Mouse (Mus musculus) hindbrain, postnatal 0 days (tissue): ENCODE measurements around the gene H2-DMb2. TPM values are rescaled to one million over a fixed set of nuclear protein-coding genes. Genes with fewer than 3 reads are reported as not detected.

Experiments used
- ATAC-seq: fragments of 200-750 bp; cut with Nextera tagmentation; 2 replicates; pipeline ENCODE4 v1.8.0; 2017; ENCODE audit warnings: mild to moderate bottlenecking, moderate TSS enrichment, moderate library complexity
- DNase-seq: peaks from one replicate; pipeline ENCODE4 v3.0.0-alpha.2; 2015; ENCODE audit warnings: low spot score
- H3K27ac ChIP-seq: fragments of 300-500 bp; sonication (generic); 2 replicates; pipeline ENCODE4 v1.5.1; 2014; ENCODE audit warnings: mild to moderate bottlenecking
- H3K27me3 ChIP-seq: fragments of 300-500 bp; sonication (generic); 2 replicates; pipeline ENCODE4 v1.6.1; 2014; ENCODE audit warnings: low read length, mixed read lengths; ENCODE audit not compliant: insufficient read depth
- H3K36me3 ChIP-seq: fragments of 300-500 bp; sonication (generic); 2 replicates; pipeline ENCODE4 v1.6.1; 2014; ENCODE audit warnings: low read length, mixed read lengths; ENCODE audit not compliant: insufficient read depth
- H3K4me1 ChIP-seq: fragments of 300-500 bp; sonication (generic); 2 replicates; pipeline ENCODE4 v1.6.1; 2014; ENCODE audit warnings: antibody characterized with exemption, low read length, mixed read lengths; ENCODE audit not compliant: insufficient read depth
- H3K4me2 ChIP-seq: fragments of 300-500 bp; sonication (generic); 2 replicates; pipeline ENCODE4 v1.6.1; 2014; ENCODE audit warnings: low read depth, mild to moderate bottlenecking, low read length, moderate library complexity, mixed read lengths
- H3K4me3 ChIP-seq: fragments of 300-500 bp; sonication (generic); 2 replicates; pipeline ENCODE4 v1.5.1; 2014; ENCODE audit warnings: low read length
- H3K9ac ChIP-seq: fragments of 300-500 bp; sonication (generic); replicated peaks from 2 replicates; pipeline ENCODE4 v1.6.1; 2014; ENCODE audit warnings: mild to moderate bottlenecking, low read length, moderate library complexity, mixed read lengths
- H3K9me3 ChIP-seq: fragments of 300-500 bp; sonication (generic); 2 replicates; pipeline ENCODE4 v1.6.1; 2016; ENCODE audit warnings: low read length, mixed read lengths
- CTCF ChIP-seq: IDR thresholded peaks from 2 replicates; pipeline ENCODE4 v1.5.1; 2016; ENCODE audit warnings: antibody characterized with exemption, control low read depth, low read depth
- WGBS: fragments of 180-500 bp; shearing (Covaris S2); extraction: QIAGEN DNeasy Blood & Tissue Kit; methylation state at CpG from one replicate; pipeline ENCODE4 v1.1.7; 2014; 5-methylcytosine and 5-hydroxymethylcytosine counted together
- polyA plus RNA-seq: library from polyadenylated mRNA; unstranded; fragments of >200 nt; fragmentation: Nextera tagmentation; extraction: Ambion mirVana; gene quantifications from 2 replicates; pipeline ENCODE4 v1.2.1, GENCODE M21; 2015
- total RNA-seq: library from RNA; depleted of rRNA; stranded (reverse); fragments of >200 nt; gene quantifications from 2 replicates; pipeline ENCODE4 v1.2.3, GENCODE M21; 2014

Gene H2-DMb2
- total and polyA plus RNA-seq, 2 experiments from 2014 or later: 0.16 to 0.58 TPM

DNA sequence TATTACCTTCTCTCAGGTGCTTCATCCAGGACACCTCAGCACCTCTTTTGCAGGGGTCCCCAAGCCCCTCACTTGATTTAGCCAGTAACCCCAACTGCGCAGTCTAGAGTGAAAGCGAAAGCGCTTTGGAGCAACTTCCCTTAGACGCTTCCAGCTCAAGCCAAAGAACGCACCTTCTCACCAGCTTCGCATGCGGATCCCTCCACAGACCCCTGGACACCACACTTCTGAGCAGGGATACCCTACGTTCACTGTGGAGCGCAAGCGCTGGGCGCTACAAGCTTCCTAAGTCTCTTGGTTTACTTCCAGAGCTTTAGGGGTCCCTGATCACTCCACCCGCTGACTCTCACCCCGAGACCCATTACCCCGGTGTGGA, 43.8 kb downstream of the H2-DMb2 start:
- H3K27ac ChIP-seq: peak overlapping the region; percentile 41; the same call in 1 of the 2 replicates

GRCm38 (mm10) chr17:34187261-34187916, 44.3 kb downstream of the H2-DMb2 start, which contains the start of the genes Tap1 and Psmb9:
Gene Tap1 (plus strand): TSS chr17:34187553.
Gene Psmb9 (minus strand): TSS chr17:34187764.
- ATAC-seq (peak; percentile 97), DNase-seq (peak; percentile 97)
- H3K4me2 ChIP-seq: peak within 1 kb of the TSS; percentile 91
- H3K4me1 ChIP-seq: no peaks in the 10 kb centered on the region
- WGBS: under 1% methylated on average over 46 of the region's 46 CpGs
- no peak for TF ChIP-seq CTCF
- peak within 1 kb of the TSS; percentile 41; the same call in 1 of the 2 replicates for H3K27ac ChIP-seq
- H3K4me3 ChIP-seq: peak within 1 kb of the TSS; percentile 53
- H3K9ac ChIP-seq: peak within 1 kb of the TSS; percentile 62
- H3K27me3 ChIP-seq: peaks cover 26% of the 10 kb centered on the region
- H3K36me3 ChIP-seq: no peaks in the 10 kb centered on the region
- H3K9me3 ChIP-seq: no peaks in the 10 kb centered on the region

More for the DNA sequence above, 43.8 kb downstream of the H2-DMb2 start:
- DNase-seq (peak; percentile 17), ATAC-seq (peak; percentile 50; the same call in 1 of the 2 replicates)
- peak overlapping the region; percentile 53 for H3K4me3 ChIP-seq
- peaks cover 20% of the 10 kb centered on the region for H3K27me3 ChIP-seq
- TF ChIP-seq CTCF: no peak
- no peaks in the 10 kb centered on the region for H3K4me1 ChIP-seq
- no peaks in the 10 kb centered on the region for H3K36me3 ChIP-seq
- H3K9me3 ChIP-seq: no peaks in the 10 kb centered on the region
- H3K9ac ChIP-seq: peak overlapping the region; percentile 37; the same call in 1 of the 2 replicates
- peak overlapping the region; percentile 91 for H3K4me2 ChIP-seq
- 3% methylated on average over 14 of the region's 14 CpGs for WGBS

- Histone ChIP-seq H3K27ac (peak overlapping the region; percentile 41; the same call in 1 of the 2 replicates), H3K4me3 (peak overlapping the region; percentile 53), H3K4me1 (no peaks in the 10 kb centered on the region), H3K9me3 (no peaks in the 10 kb centered on the region), H3K36me3 (no peaks in the 10 kb centered on the region), H3K9ac (peak overlapping the region; percentile 62), H3K27me3 (peaks cover 26% of the 10 kb centered on the region), H3K4me2 (peak overlapping the region; percentile 91)
- no peak for TF ChIP-seq CTCF
- ATAC-seq (peak; percentile 15; the same call in 1 of the 2 replicates), DNase-seq (no peak)
- 6% methylated on average over 20 of the region's 20 CpGs for WGBS
These were observed 44.9 kb downstream of the H2-DMb2 start for GRCm38 (mm10) chr17:34188010-34188409.

- TF ChIP-seq CTCF: no peak
- no peak overlapping the region for H3K4me3 ChIP-seq
- DNase-seq (no peak), ATAC-seq (no peak)
- 80% methylated on average over 6 of the region's 6 CpGs for WGBS
- H3K27me3 ChIP-seq: peaks cover 26% of the 10 kb centered on the region
- no peak overlapping the region for H3K4me2 ChIP-seq
- no peaks in the 10 kb centered on the region for H3K9me3 ChIP-seq
- no peaks in the 10 kb centered on the region for H3K4me1 ChIP-seq
- no peaks in the 10 kb centered on the region for H3K36me3 ChIP-seq
- H3K27ac ChIP-seq: no peak overlapping the region
- no peak overlapping the region for H3K9ac ChIP-seq
These were observed 45.9 kb downstream of the H2-DMb2 start for GRCm38 (mm10) chr17:34188986-34189385.

- Histone ChIP-seq H3K9me3 (no peaks in the 10 kb centered on the region), H3K36me3 (no peaks in the 10 kb centered on the region), H3K4me2 (no peak overlapping the region), H3K4me3 (no peak overlapping the region), H3K9ac (no peak overlapping the region), H3K4me1 (no peaks in the 10 kb centered on the region), H3K27me3 (peaks cover 28% of the 10 kb centered on the region), H3K27ac (no peak overlapping the region)
- TF ChIP-seq CTCF: no peak
- 26% methylated on average over 16 of the region's 16 CpGs for WGBS
- no peak for ATAC-seq
- no peak for DNase-seq
These were observed 49.7 kb downstream of the H2-DMb2 start for GRCm38 (mm10) chr17:34192852-34193251.

GRCm38 (mm10) chr17:34193468-34193867, 50.4 kb downstream of the H2-DMb2 start:
- Histone ChIP-seq H3K27me3 (peaks cover 32% of the 10 kb centered on the region), H3K9ac (no peak overlapping the region), H3K36me3 (no peaks in the 10 kb centered on the region), H3K27ac (no peak overlapping the region), H3K4me1 (peaks cover 5% of the 10 kb centered on the region; the same call in 1 of the 2 replicates), H3K4me2 (no peak overlapping the region), H3K4me3 (no peak overlapping the region), H3K9me3 (no peaks in the 10 kb centered on the region)
- TF ChIP-seq CTCF: no peak
- ATAC-seq (no peak), DNase-seq (no peak)
- 55% methylated on average over 8 of the region's 8 CpGs for WGBS

DNA sequence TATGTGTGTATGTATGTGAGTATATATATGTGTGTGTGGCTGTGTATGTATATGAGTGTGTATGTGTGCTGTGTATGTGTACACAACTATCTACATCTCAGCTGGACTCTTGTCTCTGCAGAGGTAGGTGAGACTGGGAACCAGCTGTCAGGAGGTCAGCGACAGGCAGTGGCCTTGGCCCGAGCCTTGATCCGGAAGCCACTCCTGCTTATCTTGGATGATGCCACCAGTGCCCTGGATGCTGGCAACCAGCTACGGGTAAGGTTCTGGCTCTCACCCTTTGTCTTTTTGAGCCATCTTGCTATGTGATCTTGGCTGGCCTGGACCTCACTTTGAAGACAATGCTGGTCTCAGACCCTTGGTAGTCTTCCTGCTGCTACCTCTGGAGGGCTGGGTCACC, 51.6 kb downstream of the H2-DMb2 start:
- WGBS: 88% methylated on average over 4 of the region's 4 CpGs
- no peak for TF ChIP-seq CTCF

More for the DNA sequence above, 51.6 kb downstream of the H2-DMb2 start:
- Histone ChIP-seq H3K36me3 (no peaks in the 10 kb centered on the region), H3K9me3 (no peaks in the 10 kb centered on the region), H3K4me3 (no peak overlapping the region), H3K4me1 (peaks cover 5% of the 10 kb centered on the region; the same call in 1 of the 2 replicates), H3K4me2 (no peak overlapping the region), H3K27me3 (peaks cover 32% of the 10 kb centered on the region), H3K27ac (no peak overlapping the region), H3K9ac (no peak overlapping the region)
- DNase-seq: no peak
- no peak for ATAC-seq
